Mouse (Mus musculus): ENCODE measurements around the gene Gucy2d.

- TF ChIP-seq CTCF (IDR thresholded peaks at IDR 0.05; ENCODE audit: extremely low read depth, insufficient read depth, low read length), result no peak
- no peak for TF ChIP-seq POLR2A (IDR thresholded peaks at IDR 0.05; ENCODE audit: extremely low read depth, insufficient read depth, low read length)
Measured at GRCm38 (mm10) chr7:98413115-98413514, 27.1 kb upstream of the Gucy2d start.

Measured in cortical plate, adult 2 months (tissue).